Comparison of ENCODE assay signal across 27 mouse cellular contexts in genomic region chr6:126653561-126653960, GRCm38 (mm10). TPM values are rescaled to one million over a fixed set of nuclear protein-coding genes. Genes with fewer than 3 reads are reported as not detected.
DNase-seq lines count a peak whose midpoint lies in the region; ATAC-seq and TF ChIP-seq lines count a peak whose summit lies in the region.
"Had no signal": no experiment of that assay in that cellular context is flagged by ENCODE, and none has a peak within 500 bp of the region (broad histone marks: within the 10 kb centered on the region; RNA-seq: fewer than 3 reads in every experiment).

No protein-coding gene starts in this region.

- no peak overlapping the region for H3K9ac ChIP-seq in forebrain, postnatal 0 days
- H3K9ac ChIP-seq in forebrain, embryonic 15.5 days (replicated peaks): no peak overlapping the region
- H3K9ac ChIP-seq: heart, embryonic 13.5 days; hindbrain, embryonic 14.5 days had no signal

- no peaks in the 10 kb centered on the region for H3K9me3 ChIP-seq in forebrain, postnatal 0 days (ENCODE audit: low read length)
- no peaks in the 10 kb centered on the region for H3K9me3 ChIP-seq in forebrain, embryonic 15.5 days
- H3K9me3 ChIP-seq: forebrain, embryonic 10.5 days; heart, embryonic 10.5 days; heart, embryonic 13.5 days had no signal

- H3K36me3 ChIP-seq in testis, adult 2 months (ENCODE audit: control insufficient read depth, insufficient read depth, low read length): no peaks in the 10 kb centered on the region
- H3K36me3 ChIP-seq in forebrain, postnatal 0 days (ENCODE audit: insufficient read depth): no peaks in the 10 kb centered on the region
- H3K36me3 ChIP-seq in forebrain, embryonic 15.5 days: no peaks in the 10 kb centered on the region
- H3K36me3 ChIP-seq: forebrain, embryonic 10.5 days; heart, embryonic 10.5 days; heart, embryonic 13.5 days had no signal

- H3K27me3 ChIP-seq in testis, adult 2 months (ENCODE audit: control insufficient read depth, insufficient read depth, low read length): no peaks in the 10 kb centered on the region
- peaks cover 26% of the 10 kb centered on the region for H3K27me3 ChIP-seq in Patski
- H3K27me3 ChIP-seq in forebrain, postnatal 0 days (ENCODE audit: insufficient read depth, low read length): no peaks in the 10 kb centered on the region
- no peaks in the 10 kb centered on the region for H3K27me3 ChIP-seq in forebrain, embryonic 15.5 days

- no peak overlapping the region for H3K27ac ChIP-seq in testis, adult 2 months (ENCODE audit: control insufficient read depth, insufficient read depth, low read depth, low read length)
- no peak overlapping the region for H3K27ac ChIP-seq in forebrain, postnatal 0 days (ENCODE audit: low read depth, low read length)
- no peak overlapping the region for H3K27ac ChIP-seq in forebrain, embryonic 15.5 days (replicated peaks)
- H3K27ac ChIP-seq: forebrain, embryonic 10.5 days; heart, adult 2 months; heart, embryonic 10.5 days; heart, embryonic 13.5 days; hindbrain, embryonic 14.5 days had no signal

- H3K4me1 ChIP-seq in testis, adult 2 months (ENCODE audit: control insufficient read depth, insufficient read depth, low read length): no peaks in the 10 kb centered on the region
- H3K4me1 ChIP-seq in forebrain, postnatal 0 days (ENCODE audit: insufficient read depth): no peaks in the 10 kb centered on the region
- H3K4me1 ChIP-seq in forebrain, embryonic 15.5 days: no peaks in the 10 kb centered on the region
- H3K4me1 ChIP-seq: heart, embryonic 10.5 days; heart, embryonic 13.5 days had no signal

- no peak for TF ChIP-seq CTCF in testis, adult 2 months (IDR thresholded peaks at IDR 0.05; ENCODE audit: control insufficient read depth, insufficient read depth, insufficient replicate concordance, low read depth, low read length)
- no peak for TF ChIP-seq CTCF in Patski (IDR thresholded peaks at IDR 0.05)
- TF ChIP-seq CTCF in forebrain, postnatal 0 days (IDR thresholded peaks at IDR 0.05; ENCODE audit: low read depth): no peak

- TF ChIP-seq POLR2A in testis, adult 2 months (IDR thresholded peaks at IDR 0.05; ENCODE audit: control insufficient read depth, low read depth, low read length): no peak

- peak overlapping the region; percentile 64 for H3K4me3 ChIP-seq in testis, adult 2 months (ENCODE audit: control insufficient read depth, low read depth, low read length)
- H3K4me3 ChIP-seq in forebrain, postnatal 0 days (ENCODE audit: low read depth, low read length): no peak overlapping the region
- no peak overlapping the region for H3K4me3 ChIP-seq in forebrain, embryonic 15.5 days
- H3K4me3 ChIP-seq: forebrain, embryonic 10.5 days; heart, adult 2 months; heart, embryonic 10.5 days; heart, embryonic 13.5 days had no signal

- POLR2A ChIA-PET in Patski (lab: Charles Lee): no interaction called here

- 86% methylated on average over 7 of the region's 7 CpGs for WGBS in forebrain, postnatal 0 days
- 84% methylated on average over 7 of the region's 7 CpGs for WGBS in forebrain, embryonic 15.5 days

- CTCF ChIA-PET in Patski (lab: Charles Lee): interaction anchor here (1.3 kb wide), 1 partner anchor 11 kb away, joined by 3 read pairs; no protein-coding TSS in a partner anchor

- DNase-seq in testis, postnatal 10 days (ENCODE audit: low spot score): no peak
- DNase-seq in MN1 (ENCODE audit: low spot score) (peak; percentile 8), Patski (ENCODE audit: low read depth, low spot score) (peak; percentile 30)
- DNase-seq in forebrain, postnatal 0 days: no peak
- no peak for DNase-seq in layer of hippocampus, adult 11-12 months (ENCODE audit: low spot score)
- DNase-seq: adrenal gland, adult 2 months; adrenal gland, postnatal 14 days; cerebellum, adult 11-12 months; cerebellum, adult 8-10 months; cerebellum, postnatal 10 days; cerebellum, postnatal 36 days; gastrocnemius, postnatal 10 days; gastrocnemius, postnatal 36 days; heart, adult 2 months; heart, postnatal 14 days; heart, postnatal 4 days had no signal

- peak; percentile 31 for ATAC-seq in Patski
- no peak for ATAC-seq in forebrain, postnatal 0 days
- ATAC-seq in forebrain, embryonic 15.5 days (replicated peaks): no peak
- ATAC-seq: CD4-positive, CD25-positive, alpha-beta regulatory T cell, adult 4 months; forebrain, embryonic 14.5 days; intestine, postnatal 0 days had no signal

- in situ Hi-C loops in Patski (cut with MboI; ENCODE audit: low pct_unique_long_range_greater_than_20kb): no loop called here

- no peak overlapping the region for H3K4me2 ChIP-seq in forebrain, postnatal 0 days (ENCODE audit: low read depth)
- H3K4me2 ChIP-seq in forebrain, embryonic 15.5 days (replicated peaks): no peak overlapping the region
- H3K4me2 ChIP-seq: heart, embryonic 13.5 days; hindbrain, embryonic 14.5 days had no signal

RNA-seq across cellular contexts. Expression of gene Kcna1, which starts 7.4 kb away (rescaled TPM):
- 0.19 and 0.22 TPM in 2 replicates for polyA plus RNA-seq in testis, adult 2 months (2012; rRNA removed)
- polyA plus RNA-seq in Patski (2021): 0.42 TPM
- 4.8 and 5.9 TPM in 2 replicates for total RNA-seq in forebrain, postnatal 0 days (2014; rRNA removed)
- polyA plus RNA-seq in forebrain, postnatal 0 days (2015; fragmentation: Nextera tagmentation; extraction: Ambion mirVana): 3.6 and 4.4 TPM in 2 replicates
- polyA plus RNA-seq in forebrain, embryonic 15.5 days (2015; fragmentation: Nextera tagmentation; extraction: Ambion mirVana): 4.8 and 4.9 TPM in 2 replicates
- total RNA-seq: granulocyte monocyte progenitor cell, adult 5-6 weeks had no signal
- polyA plus RNA-seq: C2C12; CD4-positive, CD25-positive, alpha-beta regulatory T cell, adult 4 months had no signal

Comparison
In these comparisons a context has a peak if more than half of its experiments do, and no peak if none do; other contexts are left out.
1. DNase-seq: peak in MN1 (single experiment) and Patski (single experiment); none in testis, postnatal 10 days (single experiment), forebrain, postnatal 0 days (single experiment) and layer of hippocampus, adult 11-12 months (single experiment).